Mouse (Mus musculus): ENCODE data around the gene Aff3. TPM values are rescaled to one million over a fixed set of nuclear protein-coding genes. Genes with fewer than 3 reads are reported as not detected.

The Aff3 gene
- total RNA-seq (2021) = 1 to 10 TPM; 1.3 to 3.2 TPM
- long read RNA-seq, experiment 1, partial matches to known transcripts = 1 of 2 reads
- long read RNA-seq, experiment 1, other reads (novel, unspliced or antisense) = 1 of 2 reads
- long read RNA-seq, experiment 2 = 0 reads

DNA sequence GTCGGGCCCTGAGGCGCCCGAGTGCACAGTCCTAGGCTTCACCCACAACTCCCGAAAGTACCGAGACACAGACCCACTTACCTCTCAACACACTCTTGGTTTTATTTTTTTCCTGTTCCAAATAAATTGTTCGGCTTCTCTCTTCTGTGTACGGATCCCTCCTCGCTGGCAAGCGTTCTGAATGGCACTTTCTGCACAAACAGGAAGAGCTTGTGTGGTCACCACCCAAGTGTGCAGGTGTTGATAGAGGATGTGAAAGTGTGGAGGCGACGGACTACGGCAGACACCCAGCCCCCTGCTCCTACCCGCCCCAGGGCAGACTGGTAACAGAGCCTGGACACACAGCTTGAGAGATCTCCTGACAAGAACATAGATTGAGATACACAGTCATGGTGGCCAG lies at the start of gene Aff3:
Gene Aff3, minus strand, starts transcription at position 179 of the 400 bp plus-strand sequence.
- peak in 1 of 2 experiments; percentile 49 for DNase-seq

DNA sequence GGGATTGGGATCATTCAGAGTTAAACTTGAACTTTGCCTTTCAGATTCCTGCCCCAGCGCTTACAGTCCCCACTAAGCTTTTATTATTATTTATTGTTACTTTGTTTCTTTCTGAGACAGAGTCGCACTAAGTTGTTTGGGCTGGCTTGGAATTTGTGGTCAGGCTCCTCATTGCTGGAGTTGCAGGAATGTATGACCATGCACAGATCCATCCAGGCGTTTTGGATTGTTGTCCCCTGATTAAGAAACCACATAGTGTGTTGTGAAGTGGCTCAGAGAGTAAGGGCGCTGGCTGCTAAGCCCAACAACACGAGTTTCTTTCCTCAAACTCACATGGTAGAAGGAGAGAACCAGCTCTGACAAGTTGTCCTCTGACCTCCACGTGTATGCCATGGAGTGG lies 35.9 kb upstream of the Aff3 start:
- no peak for DNase-seq

DNA sequence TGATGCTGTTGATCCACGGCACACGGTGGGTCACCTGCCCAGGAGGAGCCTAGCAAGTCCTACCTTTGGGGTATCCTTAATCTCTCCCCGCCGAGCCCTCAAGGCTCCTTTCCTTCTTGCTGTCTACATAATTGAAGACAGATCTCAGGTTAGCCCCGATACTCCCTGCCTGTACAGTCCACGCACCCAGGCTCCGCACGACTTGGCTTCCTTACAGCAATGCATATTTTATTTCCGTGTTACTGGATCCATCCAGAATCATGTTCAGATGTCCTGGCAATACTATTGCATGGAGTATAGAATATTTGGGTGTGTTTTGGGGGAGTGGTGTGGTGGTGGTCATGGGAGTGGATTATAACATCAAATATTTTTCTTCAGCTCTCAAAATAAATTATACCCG lies 34.5 kb upstream of the Aff3 start:
- DNase-seq = no peak

DNA sequence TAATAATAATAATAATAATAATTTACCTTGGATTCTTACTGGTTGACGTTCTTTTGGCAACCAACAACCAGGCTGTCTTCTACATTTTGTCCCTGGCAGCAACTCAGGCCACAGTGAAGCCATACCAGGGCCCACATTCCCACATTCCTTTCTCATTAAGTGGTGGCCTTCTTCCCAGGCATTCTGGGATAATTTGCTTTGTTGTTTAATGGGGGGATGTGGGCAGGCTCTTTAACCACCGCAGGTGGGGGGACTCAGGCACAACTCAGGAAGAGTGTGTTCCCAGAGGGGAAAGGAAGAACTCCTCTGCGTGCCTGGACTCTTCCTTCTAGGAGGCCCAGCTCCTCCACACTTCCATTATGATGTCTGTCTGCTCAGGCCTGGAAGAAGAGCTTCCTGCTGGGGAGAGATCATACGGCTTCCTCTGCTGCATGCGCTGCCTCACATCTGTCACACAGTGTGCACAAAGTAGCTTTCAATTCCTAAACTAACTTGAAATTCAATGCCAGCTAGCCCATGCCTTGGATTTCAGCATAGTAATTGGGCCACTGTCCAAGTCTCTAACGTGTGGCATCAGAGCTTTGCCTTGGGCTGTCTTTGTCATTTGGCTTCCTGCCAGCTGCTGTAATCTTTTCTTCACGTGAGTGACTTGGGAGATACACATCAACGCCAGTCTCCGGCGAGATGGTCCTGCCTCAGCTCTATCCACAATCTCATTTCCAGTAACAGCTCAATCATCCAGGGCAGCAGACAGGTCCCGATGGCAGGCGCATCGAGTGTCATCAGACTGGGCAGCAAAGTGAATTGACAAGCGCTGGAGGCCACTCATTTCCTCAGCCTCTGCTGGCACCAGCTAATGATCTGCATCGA lies 31.3 kb upstream of the Aff3 start:
- no peak for DNase-seq

DNA sequence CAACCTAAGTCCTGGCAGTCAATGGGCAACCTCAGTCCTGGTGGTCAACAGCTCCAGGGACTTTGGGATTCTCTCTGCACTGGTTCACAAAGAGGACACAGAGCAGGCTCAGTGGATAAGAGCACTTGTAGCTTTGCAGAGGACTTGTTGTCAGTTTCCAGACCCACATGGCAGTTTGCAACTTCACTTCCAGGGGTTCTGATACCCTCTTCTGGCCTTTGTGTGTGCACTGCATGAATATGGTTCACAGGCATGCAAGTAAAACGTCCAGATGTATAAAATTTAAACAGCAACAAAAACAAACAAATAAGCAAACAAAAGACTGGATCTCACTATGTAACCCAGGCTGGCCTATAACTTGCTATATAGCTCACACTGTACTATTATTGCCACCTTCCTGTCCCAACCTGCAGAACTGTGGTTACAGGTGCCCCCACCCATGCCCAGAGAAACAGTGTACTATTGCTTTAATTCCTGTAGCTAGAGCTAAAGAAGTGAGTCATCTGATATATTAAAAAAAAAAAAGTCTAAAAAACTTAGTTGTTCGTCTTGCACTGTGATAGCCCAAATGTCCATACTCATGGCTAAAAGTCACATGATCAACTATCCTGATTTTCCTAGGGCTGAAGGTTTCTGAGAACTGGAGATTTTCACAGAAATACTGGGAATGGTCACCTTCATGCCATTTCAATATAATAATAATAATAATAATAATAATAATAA lies 30.5 kb upstream of the Aff3 start:
- no peak for DNase-seq

DNA sequence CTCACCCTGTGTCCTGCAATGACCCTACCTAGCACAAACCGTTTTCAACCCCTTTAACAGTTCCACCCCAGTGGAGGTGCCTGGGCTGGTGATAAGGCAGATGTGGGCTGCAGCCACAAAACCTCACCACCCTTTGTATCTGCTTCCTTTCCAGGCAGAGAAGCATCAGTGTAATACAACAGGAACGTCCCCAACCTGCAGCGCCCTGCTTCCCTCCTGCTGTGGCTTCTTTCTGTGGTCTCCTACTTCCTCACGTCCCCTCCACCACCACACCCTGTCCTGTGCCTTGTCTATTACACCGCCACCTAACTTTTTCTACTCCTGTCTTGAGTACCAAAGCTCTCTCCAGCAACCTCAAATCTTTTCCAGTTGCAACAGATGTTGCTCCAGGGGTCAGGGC lies 29.4 kb upstream of the Aff3 start:
- peak in 1 of 2 experiments; percentile 5 for DNase-seq

DNA sequence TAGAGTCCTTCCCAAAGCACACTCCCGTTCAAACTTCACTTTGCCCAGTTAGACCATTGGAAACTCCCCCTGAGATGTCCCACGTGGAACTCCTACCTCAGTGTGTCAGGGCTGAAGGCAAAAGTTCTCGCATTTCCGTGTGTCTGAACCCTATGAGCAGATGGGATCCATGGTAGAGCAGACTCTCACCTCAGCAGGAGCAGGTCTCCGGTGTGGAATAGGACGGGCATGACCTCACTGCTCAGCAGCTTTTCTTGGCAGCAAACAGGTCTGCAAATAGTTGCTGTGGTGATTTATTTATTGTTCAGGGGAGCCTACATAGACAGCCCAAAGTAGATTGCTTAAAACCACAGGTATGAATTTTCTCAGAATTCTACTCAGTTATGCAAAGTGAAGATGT lies 25.7 kb upstream of the Aff3 start:
- no peak for DNase-seq

DNA sequence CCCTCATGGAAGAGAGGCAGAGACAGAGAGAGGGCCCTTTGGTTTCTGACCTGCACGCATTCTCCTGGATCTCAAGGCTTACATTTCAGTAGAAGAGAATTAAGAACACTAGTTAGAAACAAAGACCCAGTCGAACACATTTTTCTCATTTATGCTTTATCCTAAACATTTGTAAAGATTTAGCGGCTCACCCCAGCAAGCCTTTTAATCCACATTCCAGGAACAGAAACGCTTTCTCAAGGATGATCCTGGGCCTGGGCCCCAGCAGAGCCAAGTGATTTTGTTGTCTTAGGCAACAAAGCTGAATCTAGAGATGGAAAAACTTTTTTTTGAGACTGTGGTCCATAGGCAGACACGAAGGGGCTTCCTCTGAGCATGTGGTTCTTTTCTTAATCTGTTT lies 23.5 kb upstream of the Aff3 start:
- DNase-seq = no peak

DNA sequence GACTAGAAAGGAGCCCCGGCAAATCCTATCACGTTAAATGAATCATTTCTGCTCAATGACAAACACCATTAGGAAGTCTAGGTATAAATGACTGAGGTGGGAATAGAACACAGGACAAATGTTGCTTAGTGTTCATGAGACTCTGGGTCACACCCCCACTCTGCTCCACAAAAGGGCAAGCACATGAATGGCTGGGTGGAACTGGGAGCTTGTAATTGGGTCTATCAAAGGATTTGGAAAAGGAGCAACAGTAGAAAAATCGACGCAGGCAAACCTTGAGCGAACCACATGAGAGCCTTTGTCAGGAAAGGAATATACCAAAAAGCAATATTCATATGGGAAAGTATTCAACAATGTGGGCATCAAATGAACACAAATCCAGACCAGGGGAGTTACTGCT lies 21.0 kb upstream of the Aff3 start:
- DNase-seq = no peak

DNA sequence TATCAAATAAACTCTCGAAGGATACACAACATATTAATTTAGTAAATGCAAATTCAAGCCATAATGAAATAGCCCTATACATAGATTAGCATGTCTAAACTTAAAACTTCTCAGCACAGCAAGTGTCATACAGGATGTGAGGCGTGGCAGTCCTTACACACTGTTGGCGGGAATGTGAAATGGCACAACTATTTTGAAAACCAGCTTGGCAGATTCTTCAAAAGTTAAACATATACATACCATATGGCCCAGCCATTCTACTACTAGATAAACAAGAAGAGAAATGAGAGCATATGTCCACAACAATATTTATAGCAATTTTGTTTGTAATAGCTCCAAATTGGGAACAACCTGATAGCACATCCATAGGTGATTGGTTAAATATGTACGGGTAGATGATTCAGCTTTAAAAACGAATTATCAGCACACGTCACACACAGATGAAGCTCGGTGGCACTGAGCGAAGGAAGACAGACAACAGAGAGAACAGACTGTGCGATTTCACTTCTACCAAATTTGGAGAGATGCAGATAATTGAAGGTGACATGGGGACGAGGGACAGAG lies 18.5 kb upstream of the Aff3 start:
- no peak for DNase-seq

DNA sequence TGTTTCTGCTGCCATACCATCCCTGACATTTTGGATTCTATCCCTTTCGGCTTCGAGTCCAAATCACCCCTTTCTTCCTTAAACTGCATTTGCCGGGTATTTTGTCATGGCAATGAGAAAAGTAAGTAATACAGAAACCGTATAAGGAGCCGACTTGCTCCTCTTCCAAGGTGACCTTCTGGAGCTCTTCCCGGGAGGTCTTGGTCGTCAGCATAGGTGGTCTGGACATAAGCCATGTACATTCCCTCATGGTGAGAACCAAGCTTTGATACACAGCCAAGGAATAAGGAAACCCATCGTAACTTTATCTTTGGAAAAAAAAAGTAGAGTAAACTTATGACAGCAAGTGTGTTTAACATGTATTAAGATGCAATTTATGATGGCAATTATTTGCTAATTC lies 15.1 kb upstream of the Aff3 start:
- DNase-seq = no peak

DNA sequence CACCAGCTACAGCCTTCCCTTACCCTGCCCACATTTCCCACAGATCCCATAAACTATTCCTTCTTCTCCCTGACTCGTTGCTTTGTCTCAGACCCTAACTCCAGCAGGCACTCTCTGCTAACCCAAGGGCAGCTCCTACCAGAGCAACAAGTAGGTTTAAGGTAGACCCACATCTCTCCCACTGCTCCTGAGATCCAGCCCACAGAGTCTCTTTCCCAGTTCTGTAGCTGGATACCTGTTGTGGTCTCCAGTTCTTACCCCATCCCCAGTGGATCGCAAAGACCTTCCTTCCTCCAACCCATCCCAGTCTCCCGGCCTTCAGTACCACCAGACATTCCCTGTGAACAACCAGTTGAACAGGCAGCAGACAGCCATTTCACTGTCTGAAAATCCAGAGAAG lies 7.0 kb upstream of the Aff3 start:
- DNase-seq = no peak

DNA sequence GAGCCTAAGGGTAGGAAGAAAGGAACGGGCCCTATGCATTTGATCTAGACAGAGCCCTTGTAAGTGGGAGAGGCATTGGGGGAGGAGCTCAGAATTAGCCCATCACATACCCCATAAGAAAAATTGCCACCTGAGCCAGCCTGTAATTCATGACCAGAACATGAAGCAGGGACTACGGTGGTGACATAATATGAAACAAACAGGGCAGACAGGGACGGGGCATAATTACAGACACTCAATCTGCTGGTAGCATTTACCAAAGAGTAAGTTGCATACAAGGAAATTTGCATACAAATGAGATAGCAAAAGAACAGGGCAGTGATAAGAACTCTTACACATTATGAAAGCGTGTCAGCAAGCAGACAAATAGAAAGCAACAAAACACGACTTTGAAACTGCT lies 6.3 kb upstream of the Aff3 start:
- DNase-seq = no peak

DNA sequence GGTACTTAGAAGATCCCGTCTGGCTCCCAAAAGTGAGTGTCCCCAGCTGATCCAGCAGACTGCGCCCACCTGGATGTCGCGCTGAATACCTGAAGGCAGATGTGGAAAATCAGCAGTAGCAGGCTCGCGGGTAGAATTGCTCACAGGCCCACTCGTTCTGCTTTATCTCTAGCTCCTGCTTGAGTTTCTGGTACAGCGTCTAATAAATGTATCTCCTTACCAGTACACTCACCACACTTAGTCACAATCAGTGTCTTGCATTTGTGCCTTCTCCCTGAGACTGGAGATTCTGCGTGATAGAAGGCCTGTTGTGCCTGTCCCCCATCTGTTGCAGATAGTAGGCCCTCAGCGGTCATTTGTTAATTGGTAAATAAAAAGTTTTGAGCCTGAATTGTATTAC lies 3.6 kb upstream of the Aff3 start:
- no peak for DNase-seq

DNA sequence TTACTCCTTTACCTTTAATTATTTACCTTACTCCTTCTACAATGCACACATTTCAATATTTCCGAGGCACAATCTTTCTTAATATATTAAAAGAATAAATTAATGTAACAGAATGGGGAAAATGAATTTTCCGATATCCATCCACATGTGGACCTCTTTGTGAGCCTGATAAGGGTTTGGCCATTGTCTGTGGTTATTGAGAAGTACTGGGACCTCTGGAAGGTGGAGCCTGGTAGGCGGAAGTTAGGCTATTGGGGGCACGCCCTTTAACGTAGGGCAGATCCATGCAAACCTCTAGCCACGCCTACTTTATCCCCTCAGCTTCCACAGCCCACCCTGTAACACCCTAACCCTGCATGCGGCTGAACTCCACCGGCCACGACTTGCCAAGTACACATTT lies 3.1 kb upstream of the Aff3 start:
- no peak for DNase-seq

DNA sequence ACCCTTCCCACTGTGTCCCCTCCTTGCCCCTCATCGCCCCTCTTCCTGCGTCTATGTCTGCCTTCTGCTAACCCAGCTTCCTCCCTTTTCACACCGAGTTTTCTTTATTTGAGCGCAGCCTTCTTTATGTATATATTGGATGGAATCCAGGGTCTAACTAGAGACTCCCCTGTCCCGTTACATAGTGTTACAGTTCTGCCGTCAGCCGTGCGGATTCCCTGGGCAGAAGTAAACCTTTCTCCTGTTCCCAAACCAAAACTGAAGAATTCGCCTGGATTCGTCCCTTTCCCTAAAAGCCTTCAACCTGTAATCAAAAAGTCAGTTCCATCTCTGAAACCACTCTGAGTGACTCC lies 2.0 kb upstream of the Aff3 start:
- no peak for DNase-seq

DNA sequence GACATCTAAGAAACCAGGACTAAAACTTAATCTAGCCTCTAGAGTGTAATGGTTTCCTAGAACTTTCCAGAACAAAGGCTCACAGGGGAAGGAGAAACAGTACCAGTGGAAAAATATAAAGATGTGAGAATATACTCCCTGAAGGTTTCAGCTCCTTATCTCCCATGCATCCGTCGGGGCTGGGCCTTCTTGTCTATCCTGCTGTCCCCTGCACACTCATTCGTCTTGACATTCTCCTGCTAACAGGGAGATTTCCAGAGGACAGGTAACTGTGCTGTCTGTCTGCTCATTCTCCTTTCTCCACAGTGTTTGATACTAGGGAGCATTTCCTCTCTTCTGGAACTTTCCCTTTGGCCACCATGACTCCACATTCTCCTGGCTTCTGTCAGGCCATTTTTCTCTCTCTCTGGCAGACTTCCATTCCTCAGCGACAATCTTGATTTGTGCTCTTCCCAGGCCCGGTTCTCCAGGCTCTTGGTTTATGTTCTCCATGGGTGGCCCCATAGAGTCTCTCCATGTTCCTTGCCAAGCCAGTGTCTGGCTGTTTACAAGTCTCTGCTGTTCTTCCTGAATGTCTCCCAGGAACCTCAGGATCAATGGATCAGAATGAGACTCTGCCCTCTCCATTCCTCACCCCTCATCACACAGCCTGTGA lies 1.5 kb upstream of the Aff3 start:
- DNase-seq = no peak

DNA sequence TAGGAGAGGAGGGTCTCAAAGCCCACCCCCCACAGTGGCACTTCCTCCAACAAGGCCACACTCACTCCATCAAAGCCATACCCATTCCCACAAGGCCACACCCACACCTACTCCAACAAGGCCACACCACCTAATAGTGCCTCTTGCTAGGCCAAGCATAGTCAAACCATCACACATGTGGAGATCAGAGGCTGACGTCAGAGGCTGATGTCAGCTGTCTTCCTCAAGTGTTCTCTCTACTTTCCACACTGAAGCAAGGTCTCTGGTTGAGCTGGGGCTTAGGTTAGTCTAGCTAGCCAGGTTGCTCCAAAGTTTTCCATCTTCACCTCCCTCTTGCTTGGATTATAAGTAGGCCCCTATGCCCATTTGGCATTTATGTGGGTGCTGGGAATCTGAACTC lies 856 bp upstream of the Aff3 start:
- DNase-seq = no peak

DNA sequence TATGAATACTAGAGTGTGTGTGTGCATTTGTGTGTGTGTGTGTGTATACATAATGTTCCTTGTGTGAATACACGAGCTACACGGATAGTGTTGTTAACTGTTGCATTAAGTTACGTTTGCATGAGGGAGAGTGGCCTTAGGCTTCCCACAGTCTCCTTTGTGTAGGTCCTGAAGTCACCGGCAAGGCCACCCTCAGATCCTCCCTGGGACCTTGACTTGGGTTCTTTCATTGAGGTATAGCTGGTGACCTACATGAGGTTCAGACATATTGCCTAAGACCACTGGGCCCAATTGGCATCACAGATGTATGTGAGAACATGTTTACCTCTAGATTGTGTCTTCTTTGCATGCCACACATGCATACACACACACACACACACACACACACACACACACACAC lies 494 bp downstream of the Aff3 start:
- no peak for DNase-seq

DNA sequence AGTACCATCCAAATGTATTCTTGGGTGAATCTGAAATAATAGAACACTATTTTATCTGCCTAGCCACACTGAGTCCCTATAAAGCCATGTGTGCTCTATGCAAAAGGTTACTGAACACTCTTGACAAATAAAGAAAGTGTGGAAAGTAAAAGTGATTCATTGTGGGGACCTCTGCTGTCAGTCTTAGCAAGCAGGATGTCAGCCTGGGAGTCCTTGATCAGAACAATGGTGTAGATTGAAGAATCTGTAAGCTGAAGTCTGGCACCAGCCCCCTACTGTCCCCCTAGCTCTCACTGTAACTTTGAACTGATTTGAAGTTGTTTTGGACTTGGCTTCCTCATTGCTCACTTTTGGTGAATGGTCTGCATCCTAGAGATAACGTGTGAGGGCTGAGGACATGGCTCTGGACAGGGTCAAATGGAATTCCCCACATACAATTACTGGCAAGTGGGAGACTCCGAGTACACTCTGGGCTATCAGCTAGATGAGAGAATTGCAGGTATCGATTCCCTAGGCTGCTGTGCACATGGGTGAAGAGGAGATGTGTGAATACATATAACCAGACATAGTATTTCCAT lies 2.0 kb downstream of the Aff3 start:
- DNase-seq = no peak

DNA sequence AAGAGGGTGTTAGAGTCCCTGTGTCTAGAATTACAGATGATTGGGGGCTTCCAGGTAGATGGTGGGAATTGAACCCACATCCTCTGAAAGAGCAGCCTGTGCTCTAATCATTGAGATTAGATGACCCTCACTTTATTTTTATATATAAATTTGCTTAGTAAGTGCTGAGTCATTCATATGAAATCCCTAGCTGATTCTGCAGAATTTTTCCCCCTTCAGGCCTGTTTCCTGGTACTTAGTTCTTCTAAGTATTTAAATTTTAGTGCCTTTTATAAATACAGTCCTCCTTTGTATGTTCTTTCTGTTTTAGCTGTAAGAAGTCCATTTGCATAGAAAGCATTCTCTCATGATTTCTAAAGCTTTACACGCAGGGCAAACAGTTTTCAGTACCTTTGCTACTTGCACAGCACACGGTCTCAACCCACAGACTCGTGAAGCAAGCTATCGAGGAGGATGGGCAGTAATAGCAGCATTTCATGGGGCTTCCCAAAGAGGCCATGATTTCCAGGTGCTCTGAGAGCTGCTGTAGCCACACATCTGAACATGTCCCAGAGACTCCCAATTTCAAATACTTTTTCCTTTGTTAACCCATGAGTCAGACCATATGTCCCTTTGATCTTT lies 5.7 kb downstream of the Aff3 start:
- no peak for DNase-seq

DNA sequence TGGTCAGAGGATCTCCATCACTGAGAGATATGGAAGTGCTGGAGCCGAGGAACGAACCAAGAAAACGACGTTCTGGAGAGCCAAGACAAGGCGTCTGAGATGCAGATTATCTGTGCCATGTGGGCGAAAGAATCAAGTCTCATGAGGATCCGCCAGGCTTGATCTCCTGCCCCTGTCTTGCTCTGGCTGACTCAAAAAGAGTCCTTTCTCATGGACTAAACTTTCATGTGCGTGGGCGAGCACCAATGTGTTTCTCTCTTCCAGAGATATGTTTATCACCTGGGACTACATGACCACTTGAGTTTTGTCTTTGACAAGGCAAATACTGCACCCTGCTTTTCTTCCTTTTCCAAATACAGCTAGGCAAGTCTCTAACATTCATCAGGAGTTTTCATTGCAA lies 6.4 kb downstream of the Aff3 start:
- no peak for DNase-seq

Data from heart, adult 18-20 months (tissue).